Mouse (Mus musculus) stomach, embryonic 14.5 days (tissue): Measurements from ENCODE around the gene Snx4. TPM values are rescaled to one million over a fixed set of nuclear protein-coding genes. Genes with fewer than 3 reads are reported as not detected.
"Not testable (repeated sequence)": the region's sequence is repeated elsewhere in the genome, so short reads cannot be mapped to it uniquely, and the experiment has no call there.

ENCODE experiments used
- ATAC-seq: fragments of 200-750 bp; cut with Nextera tagmentation; 2 replicates; pipeline ENCODE4 v1.8.0; 2017; ENCODE audit warnings: low read depth, moderate TSS enrichment; ENCODE audit not compliant: insufficient number of reproducible peaks, insufficient read depth, low FRiP score
- H3K27ac ChIP-seq: fragments of 300-500 bp; sonication (generic); 2 replicates; pipeline ENCODE4 v1.5.1; 2014; ENCODE audit warnings: mild to moderate bottlenecking, low read length, moderate library complexity, mixed read lengths
- H3K27me3 ChIP-seq: fragments of 300-500 bp; sonication (generic); 2 replicates; pipeline ENCODE4 v1.6.1; 2014; ENCODE audit warnings: low read length, control low read depth, mixed read lengths; ENCODE audit not compliant: control insufficient read depth, insufficient read depth
- H3K36me3 ChIP-seq: fragments of 300-500 bp; sonication (generic); 2 replicates; pipeline ENCODE4 v1.6.1; 2014; ENCODE audit warnings: mild to moderate bottlenecking, control low read depth, low read length, moderate library complexity, mixed read lengths; ENCODE audit not compliant: control insufficient read depth, insufficient read depth
- H3K4me1 ChIP-seq: fragments of 300-500 bp; sonication (generic); 2 replicates; pipeline ENCODE4 v1.6.1; 2014; ENCODE audit warnings: low read length, control low read depth, mixed read lengths; ENCODE audit not compliant: control insufficient read depth, insufficient read depth
- H3K4me2 ChIP-seq: fragments of 300-500 bp; sonication (generic); replicated peaks from 2 replicates; pipeline ENCODE4 v1.6.1; 2014; ENCODE audit warnings: low read depth, low read length, control low read depth
- H3K4me3 ChIP-seq: fragments of 300-500 bp; sonication (generic); 2 replicates; pipeline ENCODE4 v1.5.1; 2014; ENCODE audit warnings: low read depth, low read length, control low read depth
- H3K9ac ChIP-seq: fragments of 300-500 bp; sonication (generic); replicated peaks from 2 replicates; pipeline ENCODE4 v1.6.1; 2014; ENCODE audit warnings: low read depth, mild to moderate bottlenecking, control low read depth, low read length, moderate library complexity, mixed read lengths
- H3K9me3 ChIP-seq: fragments of 300-500 bp; sonication (generic); 2 replicates; pipeline ENCODE4 v1.6.1; 2016; ENCODE audit warnings: low read depth, low read length, control low read depth; ENCODE audit not compliant: control insufficient read depth
- WGBS: fragments of 180-500 bp; shearing (Covaris S2); extraction: QIAGEN DNeasy Blood & Tissue Kit; methylation state at CpG from one replicate; pipeline ENCODE4 v1.1.7; 2014; 5-methylcytosine and 5-hydroxymethylcytosine counted together
- polyA plus RNA-seq: library from polyadenylated mRNA; unstranded; fragments of >200 nt; fragmentation: Nextera tagmentation; extraction: Ambion mirVana; gene quantifications from 2 replicates; pipeline ENCODE4 v1.2.1, GENCODE M21; 2014

Snx4 gene
- polyA plus RNA-seq = 79.6 and 82.7 TPM in 2 replicates

DNA sequence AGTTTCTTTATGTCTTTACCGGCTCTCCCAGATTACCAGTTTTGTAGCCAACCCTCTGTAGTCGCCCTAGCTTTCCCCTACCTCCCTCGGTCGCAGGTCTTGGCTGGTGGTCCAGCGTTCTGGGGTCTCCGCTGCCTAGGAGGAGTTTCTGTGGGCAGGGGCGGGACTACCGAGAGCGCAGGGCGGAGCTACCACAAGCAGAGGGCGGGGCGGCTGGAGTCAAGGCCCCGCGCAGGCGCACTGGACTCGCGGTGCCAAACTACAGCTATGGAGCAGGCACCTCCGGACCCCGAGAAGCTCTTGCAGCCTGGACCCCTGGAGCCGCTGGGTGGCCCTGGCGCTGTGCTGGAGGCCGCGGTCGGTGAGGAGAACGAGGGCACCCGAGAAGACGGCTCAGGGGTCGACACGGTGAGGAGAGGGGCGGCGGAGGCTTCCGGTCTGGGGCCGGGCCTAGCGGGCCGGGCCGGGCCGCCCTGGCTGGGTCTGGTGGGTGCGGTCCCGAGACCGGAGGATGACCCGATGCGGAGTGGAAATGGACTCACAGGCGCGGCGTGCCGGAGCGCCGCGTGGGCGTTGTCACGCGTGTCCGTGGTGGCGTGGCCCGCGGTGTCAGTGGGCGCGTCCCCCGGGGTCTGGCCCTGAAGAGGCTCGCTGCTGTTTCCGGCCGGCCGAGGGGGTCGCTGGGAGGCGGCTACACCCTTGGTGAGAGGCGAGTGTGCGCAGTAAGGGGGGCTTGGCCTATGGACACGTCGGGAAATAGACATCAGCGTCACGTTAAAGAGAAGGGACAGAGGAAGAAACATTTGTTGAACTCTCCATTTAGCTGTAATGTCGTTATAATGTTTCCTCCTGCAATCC is at the start of gene Snx4:
Snx4 (plus strand) TSS at position 249 of the 858 bp plus-strand sequence.
- Histone ChIP-seq H3K9me3 (no peaks in the 10 kb centered on the region), H3K4me2 (peak within 1 kb of the TSS; percentile 79), H3K4me1 (peaks cover 15% of the 10 kb centered on the region; the same call in 1 of the 2 replicates), H3K36me3 (no peaks in the 10 kb centered on the region), H3K27me3 (no peaks in the 10 kb centered on the region), H3K9ac (peak within 1 kb of the TSS; percentile 90), H3K4me3 (peak within 1 kb of the TSS; percentile 98), H3K27ac (peak within 1 kb of the TSS; percentile 85)
- WGBS = under 1% methylated on average over 72 of the region's 72 CpGs
- peak; percentile 93 for ATAC-seq

GRCm38 (mm10) chr16:33210812-33211211 is 40.4 kb upstream of the Snx4 start:
- H3K36me3 ChIP-seq = peaks cover 47% of the 10 kb centered on the region
- no peak for ATAC-seq
- no peak overlapping the region for H3K4me2 ChIP-seq
- H3K9me3 ChIP-seq = no peaks in the 10 kb centered on the region
- no peak overlapping the region for H3K27ac ChIP-seq
- no peaks in the 10 kb centered on the region for H3K27me3 ChIP-seq
- 87% methylated on average over 2 of the region's 2 CpGs for WGBS
- no peak overlapping the region for H3K4me3 ChIP-seq
- H3K9ac ChIP-seq = no peak overlapping the region
- H3K4me1 ChIP-seq = no peaks in the 10 kb centered on the region

DNA sequence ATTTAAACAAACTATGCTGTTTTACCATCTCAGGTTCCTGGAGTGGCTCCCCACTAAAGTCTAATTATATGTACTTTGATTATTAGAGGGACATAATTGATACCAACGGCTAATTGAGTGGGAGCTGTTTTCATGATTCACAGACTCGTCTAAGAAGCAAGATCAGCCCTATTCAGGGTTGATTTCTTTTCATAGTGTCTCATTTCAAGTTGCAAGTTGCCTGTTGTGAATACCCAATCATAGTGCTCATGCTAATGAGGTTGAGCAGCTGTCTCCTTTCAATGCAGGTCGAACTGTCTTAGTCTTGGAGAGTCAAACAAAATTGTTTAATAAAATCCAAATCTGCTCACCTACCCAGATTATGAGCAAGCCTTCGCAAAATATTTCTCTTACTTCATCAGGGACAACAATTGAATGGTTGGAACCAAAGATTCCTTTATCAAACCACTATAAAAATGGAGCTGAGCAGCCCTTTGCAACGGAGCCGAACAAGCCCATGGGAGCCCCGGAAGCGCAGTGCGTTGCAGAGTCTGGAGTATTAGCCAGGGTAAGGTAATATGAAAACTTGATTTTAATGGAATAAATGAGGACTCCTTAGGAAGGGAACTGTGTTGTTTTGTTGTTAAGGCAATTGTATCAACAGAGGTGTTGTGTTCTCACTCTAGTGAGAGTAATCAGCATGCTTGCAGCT is 34.8 kb upstream of the Snx4 start:
- Histone ChIP-seq H3K27me3 (no peaks in the 10 kb centered on the region), H3K4me1 (no peaks in the 10 kb centered on the region), H3K9me3 (no peaks in the 10 kb centered on the region), H3K4me3 (no peak overlapping the region), H3K27ac (no peak overlapping the region), H3K36me3 (peaks cover 19% of the 10 kb centered on the region), H3K4me2 (no peak overlapping the region), H3K9ac (no peak overlapping the region)
- no peak for ATAC-seq
- 78% methylated on average over 9 of the region's 9 CpGs for WGBS

DNA sequence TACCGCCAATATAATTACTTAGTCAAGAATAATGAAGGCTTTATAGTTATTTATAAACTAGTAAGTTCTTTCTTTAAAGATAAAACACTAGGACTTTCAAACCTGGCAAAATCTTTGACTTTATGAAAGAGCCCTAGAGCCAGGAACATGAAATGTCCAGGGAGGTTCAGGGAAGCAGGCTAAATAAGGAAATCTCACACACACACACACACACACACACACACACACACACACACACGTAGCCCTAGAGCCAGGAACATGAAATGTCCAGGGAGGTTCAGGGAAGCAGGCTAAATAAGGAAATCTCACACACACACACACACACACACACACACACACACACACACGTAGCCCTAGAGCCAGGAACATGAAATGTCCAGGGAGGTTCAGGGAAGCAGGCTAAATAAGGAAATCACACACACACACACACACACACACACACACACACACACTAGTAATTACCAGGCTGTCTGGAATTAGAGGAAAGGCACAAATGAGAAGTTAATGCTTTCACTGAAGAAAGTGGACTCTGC is 33.6 kb upstream of the Snx4 start:
- H3K9me3 ChIP-seq, H3K9ac ChIP-seq, H3K4me1 ChIP-seq, H3K27me3 ChIP-seq, H3K4me3 ChIP-seq, H3K4me2 ChIP-seq: not testable (repeated sequence)
- 69% methylated on average over 3 of the region's 3 CpGs for WGBS
- peak; percentile 14; the same call in 1 of the 2 replicates for ATAC-seq
- Histone ChIP-seq H3K27ac (0 out of 2 replicates have a peak overlapping the region, but pooled peaks have one; percentile 28), H3K36me3 (peaks cover 19% of the 10 kb centered on the region)

DNA sequence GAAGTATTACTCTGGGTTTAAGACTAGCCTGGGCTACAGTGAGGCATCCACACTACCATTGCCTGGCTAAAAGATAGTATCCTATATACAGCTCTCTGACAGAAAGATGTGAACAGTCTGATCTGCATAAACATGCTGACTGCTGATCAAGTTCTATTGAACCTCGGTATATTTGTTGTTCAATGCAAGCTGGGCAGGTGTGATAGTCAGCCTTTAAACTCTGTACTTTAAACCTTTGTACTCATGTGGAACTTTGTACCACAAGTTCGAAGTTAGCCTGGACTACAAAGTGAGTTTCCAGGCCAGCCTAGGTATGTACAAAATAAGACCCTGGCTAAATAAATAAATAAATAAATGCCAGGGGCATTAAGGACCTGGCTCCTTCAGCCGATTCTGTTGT is 28.8 kb upstream of the Snx4 start:
- Histone ChIP-seq H3K36me3 (peaks cover 27% of the 10 kb centered on the region), H3K9me3 (no peaks in the 10 kb centered on the region), H3K27me3 (no peaks in the 10 kb centered on the region), H3K4me3 (no peak overlapping the region), H3K9ac (no peak overlapping the region), H3K4me2 (no peak overlapping the region), H3K27ac (no peak overlapping the region), H3K4me1 (no peaks in the 10 kb centered on the region)
- 88% methylated on average over 3 of the region's 3 CpGs for WGBS
- ATAC-seq = no peak

GRCm38 (mm10) chr16:33224381-33224780 is 26.9 kb upstream of the Snx4 start:
- H3K4me1 ChIP-seq = no peaks in the 10 kb centered on the region
- H3K27me3 ChIP-seq = no peaks in the 10 kb centered on the region
- no peak for ATAC-seq
- H3K4me2 ChIP-seq = no peak overlapping the region
- no peaks in the 10 kb centered on the region for H3K9me3 ChIP-seq
- H3K4me3 ChIP-seq = no peak overlapping the region
- H3K27ac ChIP-seq = no peak overlapping the region
- 80% methylated on average over 5 of the region's 5 CpGs for WGBS
- H3K9ac ChIP-seq = no peak overlapping the region
- H3K36me3 ChIP-seq = peaks cover 39% of the 10 kb centered on the region

- H3K27me3 ChIP-seq = no peaks in the 10 kb centered on the region
- no peaks in the 10 kb centered on the region for H3K9me3 ChIP-seq
- no peaks in the 10 kb centered on the region for H3K4me1 ChIP-seq
- peaks cover 39% of the 10 kb centered on the region for H3K36me3 ChIP-seq
- 0 out of 2 replicates have a peak overlapping the region, but pooled peaks have one; percentile 27 for H3K27ac ChIP-seq
- no peak overlapping the region for H3K4me2 ChIP-seq
- WGBS = 87% methylated on average over 12 of the region's 12 CpGs
- ATAC-seq = no peak
- H3K4me3 ChIP-seq = no peak overlapping the region
- H3K9ac ChIP-seq = no peak overlapping the region
Observed at GRCm38 (mm10) chr16:33234128-33234527, 17.1 kb upstream of the Snx4 start.

GRCm38 (mm10) chr16:33236151-33236550 is 15.1 kb upstream of the Snx4 start:
- peaks cover 56% of the 10 kb centered on the region for H3K36me3 ChIP-seq
- H3K9ac ChIP-seq = no peak overlapping the region

More at GRCm38 (mm10) chr16:33236151-33236550, 15.1 kb upstream of the Snx4 start:
- H3K4me2 ChIP-seq = no peak overlapping the region
- H3K4me1 ChIP-seq = no peaks in the 10 kb centered on the region
- H3K4me3 ChIP-seq = no peak overlapping the region
- ATAC-seq = no peak
- H3K27me3 ChIP-seq = no peaks in the 10 kb centered on the region
- H3K9me3 ChIP-seq = no peaks in the 10 kb centered on the region
- no peak overlapping the region for H3K27ac ChIP-seq
- 66% methylated on average over 6 of the region's 6 CpGs for WGBS
